Mouse (Mus musculus): ENCODE measurements around the gene Stard13. TPM values are rescaled to one million over a fixed set of nuclear protein-coding genes. Genes with fewer than 3 reads are reported as not detected.

The Stard13 gene
- polyA plus RNA-seq, 1 experiment from 2014 or later: 17.8 TPM

- Histone ChIP-seq H3K27ac (peak overlapping the region; percentile 62), H3K36me3 (no peaks in the 10 kb centered on the region), H3K4me3 (replicated peaks) (no peak overlapping the region), H3K27me3 (replicated peaks) (no peaks in the 10 kb centered on the region), H3K9ac (no peak overlapping the region), H3K4me2 (no peak overlapping the region), H3K9me3 (no peaks in the 10 kb centered on the region), H3K4me1 (peaks cover 15% of the 10 kb centered on the region; the same call in 1 of the 2 replicates)
- 70% methylated on average over 2 of the region's 2 CpGs for WGBS
- ATAC-seq (ENCODE audit: insufficient read depth, low FRiP score, low read depth): no peak
Measured at GRCm38 (mm10) chr5:151109822-151110221, 123.8 kb downstream of the Stard13 start.

DNA sequence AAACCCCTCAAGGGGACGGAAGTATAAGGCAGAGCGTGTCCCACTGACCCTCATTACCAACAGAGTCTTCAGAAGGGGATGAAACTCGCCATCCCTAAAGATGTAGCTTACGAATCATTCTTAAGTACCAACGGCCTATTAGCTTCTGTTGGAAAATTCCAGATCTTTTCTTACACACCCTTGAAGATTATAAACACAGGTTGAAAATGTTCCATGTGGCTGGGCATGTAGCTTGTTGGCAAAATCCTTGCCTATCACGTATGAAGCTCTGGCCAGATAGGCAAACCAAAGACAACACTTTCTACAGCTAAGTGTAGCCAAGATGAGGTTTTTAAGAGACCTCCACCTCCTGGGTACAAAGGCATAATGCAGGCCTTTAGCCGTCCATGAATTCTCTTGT, 124.7 kb downstream of the Stard13 start:
- WGBS: 74% methylated on average over 7 of the region's 7 CpGs

DNA sequence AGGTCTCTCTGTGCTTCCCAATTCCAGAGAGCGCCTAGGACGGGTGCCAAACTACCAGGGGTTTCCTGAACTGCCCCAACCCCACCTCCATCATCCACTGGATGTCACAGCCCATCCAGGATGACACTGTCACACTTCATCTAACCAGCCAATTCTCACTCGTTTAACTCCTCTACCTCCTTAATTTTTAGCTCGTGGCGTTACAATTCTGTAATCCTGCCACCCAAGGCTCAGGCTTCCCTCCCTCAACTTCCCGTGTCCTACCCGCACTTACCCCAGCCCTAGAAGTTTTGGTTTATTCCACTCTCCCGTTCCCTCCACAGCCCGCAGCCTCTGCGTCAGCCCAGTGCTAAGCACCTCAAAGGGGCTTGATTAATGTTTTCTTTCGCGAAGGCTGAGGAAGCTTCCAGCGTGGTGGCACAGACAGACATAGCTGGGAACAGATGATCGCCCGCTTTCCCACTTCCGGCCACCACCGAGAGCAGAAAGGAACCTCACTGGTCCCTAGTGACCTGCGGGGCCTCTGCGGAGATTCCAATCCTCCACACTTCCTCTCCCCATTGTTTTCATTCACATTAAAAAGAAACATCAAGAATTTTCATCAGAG, 125.2 kb downstream of the Stard13 start:
- H3K4me3 ChIP-seq (replicated peaks): no peak overlapping the region
- H3K27me3 ChIP-seq (replicated peaks): no peaks in the 10 kb centered on the region
- ATAC-seq (ENCODE audit: insufficient read depth, low FRiP score, low read depth): no peak
- no peaks in the 10 kb centered on the region for H3K36me3 ChIP-seq
- WGBS: 37% methylated on average over 19 of the region's 19 CpGs
- H3K27ac ChIP-seq: peak overlapping the region; percentile 46; the same call in 1 of the 2 replicates
- H3K4me1 ChIP-seq: peaks cover 15% of the 10 kb centered on the region; the same call in 1 of the 2 replicates
- peak overlapping the region; percentile 20; the same call in 1 of the 2 replicates for H3K4me2 ChIP-seq
- H3K9me3 ChIP-seq: no peaks in the 10 kb centered on the region
- H3K9ac ChIP-seq: no peak overlapping the region

More for the DNA sequence above, 124.7 kb downstream of the Stard13 start:
- no peaks in the 10 kb centered on the region for H3K9me3 ChIP-seq
- no peaks in the 10 kb centered on the region for H3K27me3 ChIP-seq (replicated peaks)
- H3K36me3 ChIP-seq: no peaks in the 10 kb centered on the region
- peaks cover 15% of the 10 kb centered on the region; the same call in 1 of the 2 replicates for H3K4me1 ChIP-seq
- no peak overlapping the region for H3K27ac ChIP-seq
- ATAC-seq (ENCODE audit: insufficient read depth, low FRiP score, low read depth): no peak
- H3K4me2 ChIP-seq: no peak overlapping the region
- no peak overlapping the region for H3K4me3 ChIP-seq (replicated peaks)
- no peak overlapping the region for H3K9ac ChIP-seq

DNA sequence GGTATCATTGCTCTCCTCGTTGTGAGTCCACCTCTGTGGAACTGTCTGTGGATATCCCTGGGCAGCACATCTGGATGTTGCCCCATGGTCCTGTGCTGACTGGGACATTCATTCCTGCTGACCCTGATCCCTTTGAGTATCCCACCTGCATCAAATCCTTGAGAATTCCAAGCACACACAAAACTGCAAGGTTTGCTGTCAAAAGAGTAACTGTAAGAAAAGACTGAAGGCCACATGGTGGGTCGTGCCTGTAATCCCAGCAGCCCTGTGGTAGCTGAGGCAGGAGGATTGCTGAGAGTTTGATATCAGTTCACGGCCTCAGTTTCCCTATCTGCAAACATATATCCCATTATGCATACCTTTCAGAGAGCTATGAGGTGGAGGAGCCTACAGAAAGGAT, 126.8 kb downstream of the Stard13 start:
- ATAC-seq (ENCODE audit: insufficient read depth, low FRiP score, low read depth): no peak
- WGBS: 91% methylated on average over 3 of the region's 3 CpGs
- Histone ChIP-seq H3K27me3 (replicated peaks) (no peaks in the 10 kb centered on the region), H3K9ac (no peak overlapping the region), H3K27ac (no peak overlapping the region), H3K4me1 (peaks cover 12% of the 10 kb centered on the region; the same call in 1 of the 2 replicates), H3K36me3 (no peaks in the 10 kb centered on the region), H3K4me3 (replicated peaks) (no peak overlapping the region), H3K4me2 (no peak overlapping the region), H3K9me3 (no peaks in the 10 kb centered on the region)

DNA sequence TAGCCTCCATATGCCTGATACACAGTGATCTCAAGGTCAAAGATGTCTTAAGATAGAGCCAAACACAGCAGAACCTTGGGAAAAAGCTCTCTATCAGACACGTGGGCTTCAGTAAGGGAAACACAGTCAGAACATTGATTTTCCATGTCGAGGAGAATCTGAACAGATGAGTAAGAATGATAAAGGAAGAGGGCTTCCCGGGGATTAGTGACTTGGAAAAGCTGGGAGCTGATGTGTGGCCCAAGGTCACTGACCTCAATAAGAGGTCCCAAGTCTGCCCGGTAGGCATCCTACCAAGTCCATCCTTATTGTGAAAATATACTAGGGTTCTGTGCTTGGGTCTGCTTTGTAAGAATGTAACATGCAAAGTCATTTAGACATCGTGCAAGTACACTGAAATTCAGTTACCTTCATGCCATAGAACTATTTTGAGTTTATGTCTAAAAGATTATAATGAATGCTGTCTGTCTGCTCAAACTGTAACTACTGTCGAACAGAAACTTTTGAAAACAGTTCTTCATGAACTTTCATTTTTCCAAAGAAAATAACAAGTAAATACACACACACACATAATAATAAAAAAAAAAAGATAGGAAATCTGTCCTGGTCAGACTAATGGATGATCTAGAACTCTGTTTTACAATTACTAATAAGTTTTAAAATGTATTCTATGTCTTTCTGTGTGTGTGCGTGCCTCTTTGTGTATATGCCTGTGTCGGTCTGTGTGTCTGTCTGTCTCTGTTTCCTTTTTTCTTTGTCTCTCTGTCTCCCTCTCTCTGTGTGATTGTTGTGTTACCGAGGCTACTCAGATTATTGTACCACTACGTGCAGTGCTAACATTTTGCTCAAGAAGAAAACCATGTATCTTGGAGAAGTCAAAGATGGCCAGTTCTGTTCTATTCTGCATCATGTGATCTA, 128.3 kb downstream of the Stard13 start:
- Histone ChIP-seq H3K9me3 (no peaks in the 10 kb centered on the region), H3K4me3 (replicated peaks) (no peak overlapping the region), H3K27me3 (replicated peaks) (no peaks in the 10 kb centered on the region), H3K9ac (no peak overlapping the region), H3K36me3 (no peaks in the 10 kb centered on the region), H3K27ac (no peak overlapping the region), H3K4me2 (no peak overlapping the region), H3K4me1 (peaks cover 12% of the 10 kb centered on the region; the same call in 1 of the 2 replicates)
- 69% methylated on average over 10 of the region's 10 CpGs for WGBS
- peak; percentile 45 for ATAC-seq (ENCODE audit: insufficient read depth, low FRiP score, low read depth)

GRCm38 (mm10) chr5:151104354-151105053, 129.1 kb downstream of the Stard13 start:
- ATAC-seq (ENCODE audit: insufficient read depth, low FRiP score, low read depth): peak; percentile 59; the same call in 1 of the 2 replicates
- H3K9ac ChIP-seq: no peak overlapping the region
- no peak overlapping the region for H3K4me2 ChIP-seq
- H3K9me3 ChIP-seq: no peaks in the 10 kb centered on the region
- no peaks in the 10 kb centered on the region for H3K36me3 ChIP-seq
- H3K4me1 ChIP-seq: peaks cover 12% of the 10 kb centered on the region; the same call in 1 of the 2 replicates
- no peak overlapping the region for H3K4me3 ChIP-seq (replicated peaks)
- no peaks in the 10 kb centered on the region for H3K27me3 ChIP-seq (replicated peaks)
- H3K27ac ChIP-seq: peak overlapping the region; percentile 65
- WGBS: 61% methylated on average over 9 of the region's 9 CpGs

DNA sequence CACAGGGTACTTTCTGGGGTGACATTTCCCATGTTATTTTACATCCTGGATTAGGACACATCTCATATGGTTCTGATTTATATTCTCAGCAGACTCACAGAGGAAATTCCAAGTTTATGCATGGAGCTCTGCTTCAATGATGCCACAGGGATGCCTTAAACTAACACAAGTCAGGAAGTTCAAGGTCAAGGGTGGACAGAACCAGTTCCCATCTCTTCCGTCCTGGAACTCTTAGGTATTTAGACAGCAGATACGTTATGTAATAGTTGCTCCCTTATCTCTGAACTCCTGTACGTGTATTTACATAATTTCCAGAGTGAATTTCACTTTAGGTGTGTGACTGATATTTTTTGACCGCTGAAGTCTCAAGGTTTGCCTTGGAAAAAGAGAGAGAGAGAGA, 130.4 kb downstream of the Stard13 start:
- no peaks in the 10 kb centered on the region for H3K27me3 ChIP-seq (replicated peaks)
- no peak for ATAC-seq (ENCODE audit: insufficient read depth, low FRiP score, low read depth)
- WGBS: 49% methylated on average over 4 of the region's 4 CpGs

DNA sequence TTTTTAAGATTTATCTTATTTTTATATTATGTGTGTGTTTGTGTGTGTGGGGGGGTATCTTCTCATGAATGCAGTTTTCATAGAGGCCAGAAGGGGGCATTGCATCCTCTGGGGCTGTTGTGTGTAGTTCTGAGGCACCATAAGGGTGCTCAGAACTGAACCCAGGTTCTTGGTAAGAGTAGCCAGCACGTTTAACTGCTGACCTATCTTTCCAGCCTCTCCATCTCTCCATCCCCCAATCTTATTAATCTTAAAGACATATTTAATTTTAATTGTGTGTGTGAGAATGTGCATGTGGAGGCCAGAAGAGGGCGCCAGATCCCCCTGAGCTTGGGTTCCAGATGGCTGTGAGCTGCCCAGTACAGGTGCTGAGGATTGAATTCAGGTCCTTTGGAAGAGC, 131.4 kb downstream of the Stard13 start:
- Histone ChIP-seq H3K9ac (no peak overlapping the region), H3K27me3 (replicated peaks) (no peaks in the 10 kb centered on the region), H3K36me3 (no peaks in the 10 kb centered on the region), H3K9me3 (no peaks in the 10 kb centered on the region), H3K4me2 (no peak overlapping the region), H3K4me3 (replicated peaks) (no peak overlapping the region), H3K27ac (no peak overlapping the region), H3K4me1 (no peaks in the 10 kb centered on the region)
- no peak for ATAC-seq (ENCODE audit: insufficient read depth, low FRiP score, low read depth)
- whole genome bisulfite sequencing: 54% methylated on average over 2 of the region's 2 CpGs

More for the DNA sequence above, 130.4 kb downstream of the Stard13 start:
- no peak overlapping the region for H3K4me2 ChIP-seq
- no peak overlapping the region for H3K4me3 ChIP-seq (replicated peaks)
- no peak overlapping the region for H3K9ac ChIP-seq
- H3K36me3 ChIP-seq: no peaks in the 10 kb centered on the region
- no peak overlapping the region for H3K27ac ChIP-seq
- no peaks in the 10 kb centered on the region for H3K9me3 ChIP-seq
- H3K4me1 ChIP-seq: peaks cover 4% of the 10 kb centered on the region; the same call in 1 of the 2 replicates

- no peak overlapping the region for H3K4me2 ChIP-seq
- 0 out of 2 replicates have a peak, but pooled peaks cover 5% of the 10 kb centered on the region for H3K4me1 ChIP-seq
- no peak; the same call in 1 of the 2 replicates for ATAC-seq (ENCODE audit: insufficient read depth, low FRiP score, low read depth)
- no peaks in the 10 kb centered on the region for H3K36me3 ChIP-seq
- WGBS: 43% methylated on average over 6 of the region's 6 CpGs
- no peaks in the 10 kb centered on the region for H3K9me3 ChIP-seq
- peak overlapping the region; percentile 51 for H3K27ac ChIP-seq
- H3K4me3 ChIP-seq (replicated peaks): no peak overlapping the region
- H3K27me3 ChIP-seq (replicated peaks): no peaks in the 10 kb centered on the region
- no peak overlapping the region for H3K9ac ChIP-seq
Measured at GRCm38 (mm10) chr5:151096012-151096411, 137.6 kb downstream of the Stard13 start.

GRCm38 (mm10) chr5:151092886-151093665, 140.6 kb downstream of the Stard13 start:
- H3K9me3 ChIP-seq: no peaks in the 10 kb centered on the region
- no peak for ATAC-seq (ENCODE audit: insufficient read depth, low FRiP score, low read depth)
- no peak overlapping the region for H3K9ac ChIP-seq
- H3K27ac ChIP-seq: no peak overlapping the region
- no peaks in the 10 kb centered on the region for H3K27me3 ChIP-seq (replicated peaks)
- H3K4me1 ChIP-seq: 0 out of 2 replicates have a peak, but pooled peaks cover 10% of the 10 kb centered on the region
- H3K4me2 ChIP-seq: no peak overlapping the region
- H3K4me3 ChIP-seq (replicated peaks): no peak overlapping the region
- no peaks in the 10 kb centered on the region for H3K36me3 ChIP-seq
- WGBS: 61% methylated on average over 3 of the region's 3 CpGs

GRCm38 (mm10) chr5:151090996-151091395, 142.6 kb downstream of the Stard13 start:
- no peak overlapping the region for H3K4me3 ChIP-seq (replicated peaks)
- ATAC-seq (ENCODE audit: insufficient read depth, low FRiP score, low read depth): no peak
- no peaks in the 10 kb centered on the region for H3K36me3 ChIP-seq
- H3K9me3 ChIP-seq: no peaks in the 10 kb centered on the region
- H3K9ac ChIP-seq: no peak overlapping the region
- H3K27ac ChIP-seq: no peak overlapping the region
- WGBS: 78% methylated on average over 6 of the region's 6 CpGs
- H3K4me2 ChIP-seq: no peak overlapping the region
- no peaks in the 10 kb centered on the region for H3K27me3 ChIP-seq (replicated peaks)
- H3K4me1 ChIP-seq: 0 out of 2 replicates have a peak, but pooled peaks cover 18% of the 10 kb centered on the region

All from stomach, embryonic 15.5 days (tissue).